In genomic region chr15:97361771-97362171, GRCm38 (mm10) we compare ENCODE assay signal across 8 mouse cellular contexts.
DNase-seq lines count a peak whose midpoint lies in the region; TF ChIP-seq lines count a peak whose summit lies in the region.
"Had no signal": no experiment of that assay in that cellular context is flagged by ENCODE, and none has a peak within 500 bp of the region (broad histone marks: within the 10 kb centered on the region; RNA-seq: fewer than 3 reads in every experiment).

No protein-coding gene starts in this region.

- peaks cover 51% of the 10 kb centered on the region for H3K4me1 ChIP-seq in E14TG2a.4 (replicated peaks; ENCODE audit: low read depth, low read length)
- peaks cover 2% of the 10 kb centered on the region for H3K4me1 ChIP-seq in liver, adult 2 months (ENCODE audit: control insufficient read depth, insufficient read depth, low read length)
- H3K4me1 ChIP-seq in small intestine, adult 2 months (ENCODE audit: control insufficient read depth, insufficient read depth, insufficient read length, low read length) = no peaks in the 10 kb centered on the region
- H3K4me1 ChIP-seq: neural tube, embryonic 15.5 days had no signal

- peak overlapping the region; percentile 68 for H3K4me3 ChIP-seq in E14TG2a.4 (replicated peaks; ENCODE audit: low read length)
- H3K4me3 ChIP-seq in liver, adult 2 months (ENCODE audit: insufficient read depth, low read depth, low read length) = no peak overlapping the region
- peak overlapping the region; percentile 35 for H3K4me3 ChIP-seq in small intestine, adult 2 months (ENCODE audit: low read depth, low read length)
- H3K4me3 ChIP-seq: neural tube, embryonic 15.5 days had no signal

- 74% methylated on average over 8 of the region's 8 CpGs for WGBS in liver, adult 2 months
- 59% methylated on average over 8 of the region's 8 CpGs for WGBS in small intestine, adult 2 months

- no peaks in the 10 kb centered on the region for H3K27me3 ChIP-seq in E14TG2a.4 (ENCODE audit: insufficient read depth, low read length)
- H3K27me3 ChIP-seq in liver, adult 2 months (ENCODE audit: control insufficient read depth, insufficient read depth, low read length) = no peaks in the 10 kb centered on the region
- H3K27me3 ChIP-seq in small intestine, adult 2 months (ENCODE audit: control insufficient read depth, insufficient read depth, low read length) = no peaks in the 10 kb centered on the region
- H3K27me3 ChIP-seq: neural tube, embryonic 15.5 days had no signal

- no peak overlapping the region for H3K9ac ChIP-seq in liver, adult 2 months (ENCODE audit: low read depth, low read length)
- H3K9ac ChIP-seq: neural tube, embryonic 15.5 days had no signal

- no peak for TF ChIP-seq CTCF in E14TG2a.4 (conservative IDR thresholded peaks at IDR 0.05; ENCODE audit: low read length)
- TF ChIP-seq CTCF in liver, adult 2 months (IDR thresholded peaks at IDR 0.05; ENCODE audit: low read depth, low read length) = no peak
- peak; percentile 6; the same call in 1 of the 2 replicates for TF ChIP-seq CTCF in small intestine, adult 2 months (IDR thresholded peaks at IDR 0.05; ENCODE audit: extremely low read depth, insufficient read length, insufficient replicate concordance, low read depth, low read length)

- no peaks in the 10 kb centered on the region for H3K36me3 ChIP-seq in E14TG2a.4 (ENCODE audit: insufficient read depth, low read length)
- no peaks in the 10 kb centered on the region for H3K36me3 ChIP-seq in liver, adult 2 months (ENCODE audit: control insufficient read depth, insufficient read depth, low read length)
- no peaks in the 10 kb centered on the region for H3K36me3 ChIP-seq in small intestine, adult 2 months (ENCODE audit: control insufficient read depth, insufficient read depth, low read length)
- H3K36me3 ChIP-seq: neural tube, embryonic 15.5 days had no signal

- no peaks in the 10 kb centered on the region for H3K79me2 ChIP-seq in liver, adult 2 months (ENCODE audit: control insufficient read depth, insufficient read depth, low read length)

- TF ChIP-seq POLR2A in liver, adult 2 months (IDR thresholded peaks at IDR 0.05; ENCODE audit: extremely low read depth, insufficient read depth, low read length) = no peak
- no peak for TF ChIP-seq POLR2A in small intestine, adult 2 months (IDR thresholded peaks at IDR 0.05; ENCODE audit: low read depth, low read length)

- H3K9me3 ChIP-seq in E14TG2a.4 (ENCODE audit: low read length) = no peaks in the 10 kb centered on the region
- H3K9me3 ChIP-seq: neural tube, embryonic 15.5 days had no signal

- peak overlapping the region; percentile 6; the same call in 1 of the 2 replicates for H3K27ac ChIP-seq in liver, adult 2 months (replicated peaks; ENCODE audit: insufficient read depth, low read depth, low read length)
- peak overlapping the region; percentile 80 for H3K27ac ChIP-seq in small intestine, adult 2 months (ENCODE audit: insufficient read depth, low read depth, low read length)
- H3K27ac ChIP-seq: neural tube, embryonic 15.5 days had no signal

- peak; percentile 69 to 70 for DNase-seq in B cell, adult 2 months
- DNase-seq in liver, adult 2 months (ENCODE audit: extremely low read depth, low read depth, low spot score) = no peak
- no peak for DNase-seq in ovary, adult 18-20 months (ENCODE audit: low spot score)
- no peak for DNase-seq in gastrocnemius, adult 18-20 months (ENCODE audit: low spot score)
- DNase-seq in gastrocnemius, postnatal 25 days = no peak

Comparison
In these comparisons a context has a peak if more than half of its experiments do, and no peak if none do; other contexts are left out.
1. DNase-seq: peak in B cell, adult 2 months (2 of 2); none in liver, adult 2 months (single experiment), ovary, adult 18-20 months (single experiment), gastrocnemius, adult 18-20 months (single experiment) and gastrocnemius, postnatal 25 days (single experiment).